Mouse (Mus musculus) gastrocnemius, postnatal 14 days (tissue): ENCODE data around the gene Pald1. TPM values are rescaled to one million over a fixed set of nuclear protein-coding genes. Genes with fewer than 3 reads are reported as not detected.

ENCODE experiments used
- DNase-seq: peaks from one replicate; pipeline ENCODE4 v3.0.0; 2021; ENCODE audit warnings: mixed read lengths
- intact Hi-C: fragments of 180-260 bp; cut with DNase I; formaldehyde crosslinking; loops from one replicate; pipeline ENCODE4 v1.15.1; 2025; ENCODE audit warnings: low total_unique reads
- long read RNA-seq, 2 experiments: library from polyadenylated mRNA; stranded (forward); transcript quantifications; one replicate each; pipeline ENCODE4 v2.0.0; 2021
- total RNA-seq, 2 experiments: library from RNA; stranded (reverse); gene quantifications; 2 replicates each; pipeline ENCODE4 v1.2.3; 2021

Gene Pald1
- total RNA-seq, result 10 to 100 TPM; 15.2 to 17.7 TPM
- long read RNA-seq, experiment 1, full-length matches to known transcripts, result 5 of 25 reads
- long read RNA-seq, experiment 1, partial matches to known transcripts, result 5 of 25 reads
- long read RNA-seq, experiment 1, other reads (novel, unspliced or antisense), result 15 of 25 reads
- long read RNA-seq, experiment 2, full-length matches to known transcripts, result 7 of 28 reads
- long read RNA-seq, experiment 2, partial matches to known transcripts, result 9 of 28 reads
- long read RNA-seq, experiment 2, other reads (novel, unspliced or antisense), result 12 of 28 reads

GRCm38 (mm10) chr10:61383021-61383714 is at the start of gene Pald1:
Gene Pald1, minus strand, starts transcription at chr10:61383530.
- peak; percentile 86 for DNase-seq
- intact Hi-C loops, result no loop called here

- no peak for DNase-seq
- intact Hi-C loops, result no loop called here
These were observed 48.0 kb upstream of the Pald1 start for GRCm38 (mm10) chr10:61431375-61431774.

GRCm38 (mm10) chr10:61429043-61429442 is 45.7 kb upstream of the Pald1 start:
- intact Hi-C loops, result no loop called here

GRCm38 (mm10) chr10:61428416-61428815 is 45.1 kb upstream of the Pald1 start:
- intact Hi-C loops, result no loop called here
- no peak for DNase-seq

More at GRCm38 (mm10) chr10:61429043-61429442, 45.7 kb upstream of the Pald1 start:
- DNase-seq, result no peak

- no peak for DNase-seq
- intact Hi-C loops, result no loop called here
These were observed 44.6 kb upstream of the Pald1 start for GRCm38 (mm10) chr10:61427951-61428350.

- peak; percentile 22 for DNase-seq
- intact Hi-C loops, result no loop called here
These were observed 43.0 kb upstream of the Pald1 start for GRCm38 (mm10) chr10:61426251-61426757.

- intact Hi-C loops, result no loop called here
- DNase-seq, result no peak
These were observed 41.7 kb upstream of the Pald1 start for GRCm38 (mm10) chr10:61425047-61425446.

- DNase-seq, result no peak
- intact Hi-C loops, result no loop called here
These were observed 41.2 kb upstream of the Pald1 start for GRCm38 (mm10) chr10:61424500-61424899.

- intact Hi-C loops, result no loop called here
- peak; percentile 53 for DNase-seq
These were observed 40.0 kb upstream of the Pald1 start for GRCm38 (mm10) chr10:61423289-61423688.

GRCm38 (mm10) chr10:61422861-61423260 is 39.5 kb upstream of the Pald1 start:
- no peak for DNase-seq
- intact Hi-C loops, result no loop called here

GRCm38 (mm10) chr10:61420011-61420410 is 36.7 kb upstream of the Pald1 start:
- no peak for DNase-seq
- intact Hi-C loops, result no loop called here

- DNase-seq, result no peak
- intact Hi-C loops, result no loop called here
These were observed 35.8 kb upstream of the Pald1 start for GRCm38 (mm10) chr10:61419146-61419545.

- intact Hi-C loops, result no loop called here
- no peak for DNase-seq
These were observed 35.0 kb upstream of the Pald1 start for GRCm38 (mm10) chr10:61418131-61418900.

- no peak for DNase-seq
- intact Hi-C loops, result no loop called here
These were observed 34.3 kb upstream of the Pald1 start, which contains the start of gene Nodal for GRCm38 (mm10) chr10:61417672-61418071. Gene Nodal, plus strand, starts transcription at chr10:61417972.

- intact Hi-C loops, result no loop called here
- no peak for DNase-seq
These were observed 33.7 kb upstream of the Pald1 start for GRCm38 (mm10) chr10:61417046-61417445.

- intact Hi-C loops, result no loop called here
- no peak for DNase-seq
These were observed 33.2 kb upstream of the Pald1 start for GRCm38 (mm10) chr10:61416561-61416960.

- DNase-seq, result no peak
- intact Hi-C loops, result no loop called here
These were observed 32.6 kb upstream of the Pald1 start for GRCm38 (mm10) chr10:61415890-61416289.

- intact Hi-C loops, result no loop called here
- DNase-seq, result no peak
These were observed 31.9 kb upstream of the Pald1 start for GRCm38 (mm10) chr10:61415240-61415639.

- no peak for DNase-seq
- intact Hi-C loops, result no loop called here
These were observed 29.7 kb upstream of the Pald1 start for GRCm38 (mm10) chr10:61412910-61413625.
